In genomic region chr7:110790878-110791277, GRCm38 (mm10) we compare ENCODE assay signal across 23 mouse cellular contexts. TPM values are rescaled to one million over a fixed set of nuclear protein-coding genes. Genes with fewer than 3 reads are reported as not detected.
A peak's percentile ranks its signal among the peaks of the same experiment; 100 is the strongest.
DNase-seq lines count a peak whose midpoint lies in the region; ATAC-seq and TF ChIP-seq lines count a peak whose summit lies in the region.
"Had no signal": no experiment of that assay in that cellular context is flagged by ENCODE, and none has a peak within 500 bp of the region (broad histone marks: within the 10 kb centered on the region; RNA-seq: fewer than 3 reads in every experiment).

No protein-coding gene starts in this region.

- H3K27ac ChIP-seq in lung, embryonic 16.5 days (ENCODE audit: low read length) = no peak overlapping the region
- H3K27ac ChIP-seq in kidney, embryonic 16.5 days (ENCODE audit: low read length) = no peak overlapping the region
- no peak overlapping the region for H3K27ac ChIP-seq in stomach, embryonic 16.5 days (ENCODE audit: low read length)
- H3K27ac ChIP-seq in midbrain, postnatal 0 days (ENCODE audit: low read depth, low read length) = no peak overlapping the region
- H3K27ac ChIP-seq in hindbrain, embryonic 13.5 days = no peak overlapping the region
- H3K27ac ChIP-seq: embryonic facial prominence, embryonic 12.5 days; heart, embryonic 15.5 days; hindbrain, embryonic 14.5 days; limb, embryonic 12.5 days; macrophage; midbrain, embryonic 15.5 days had no signal

- DNase-seq in lung, postnatal 25 days (ENCODE audit: low spot score) = no peak
- DNase-seq in kidney, postnatal 14 days = peak; percentile 66
- DNase-seq in midbrain, postnatal 0 days (ENCODE audit: low spot score) = no peak
- DNase-seq: adrenal gland, adult 8-10 months; cerebellum, adult 11-12 months; cerebellum, postnatal 10 days; forebrain, postnatal 0 days; heart, postnatal 36 days; liver, postnatal 0 days; right cerebral cortex, postnatal 14 days; thymus, postnatal 14 days had no signal

- no peak overlapping the region for H3K4me2 ChIP-seq in lung, embryonic 16.5 days (ENCODE audit: low read depth, low read length)
- no peak overlapping the region for H3K4me2 ChIP-seq in kidney, embryonic 16.5 days (replicated peaks; ENCODE audit: low read depth, low read length)
- H3K4me2 ChIP-seq in stomach, embryonic 16.5 days (ENCODE audit: low read depth, low read length) = no peak overlapping the region
- no peak overlapping the region for H3K4me2 ChIP-seq in midbrain, postnatal 0 days (ENCODE audit: low read depth, low read length, poor library complexity, severe bottlenecking)
- no peak overlapping the region for H3K4me2 ChIP-seq in hindbrain, embryonic 13.5 days
- H3K4me2 ChIP-seq: embryonic facial prominence, embryonic 12.5 days; heart, embryonic 15.5 days; hindbrain, embryonic 14.5 days; limb, embryonic 12.5 days; liver, embryonic 11.5 days; midbrain, embryonic 15.5 days had no signal

- no peak for TF ChIP-seq CTCF in midbrain, postnatal 0 days (IDR thresholded peaks at IDR 0.05)

- H3K36me3 ChIP-seq in lung, embryonic 16.5 days (ENCODE audit: control insufficient read depth, insufficient read depth, low read length) = no peaks in the 10 kb centered on the region
- H3K36me3 ChIP-seq in kidney, embryonic 16.5 days (ENCODE audit: insufficient read depth, low read length) = no peaks in the 10 kb centered on the region
- no peaks in the 10 kb centered on the region for H3K36me3 ChIP-seq in stomach, embryonic 16.5 days (ENCODE audit: control insufficient read depth, insufficient read depth, low read length)
- H3K36me3 ChIP-seq in midbrain, postnatal 0 days (ENCODE audit: insufficient read depth, low read length) = peaks cover 4% of the 10 kb centered on the region
- no peaks in the 10 kb centered on the region for H3K36me3 ChIP-seq in hindbrain, embryonic 13.5 days
- H3K36me3 ChIP-seq: embryonic facial prominence, embryonic 12.5 days; heart, embryonic 15.5 days; limb, embryonic 12.5 days; midbrain, embryonic 15.5 days had no signal

- no peak overlapping the region for H3K9ac ChIP-seq in lung, embryonic 16.5 days (ENCODE audit: low read length)
- no peak overlapping the region for H3K9ac ChIP-seq in kidney, embryonic 16.5 days (replicated peaks; ENCODE audit: low read length)
- H3K9ac ChIP-seq in stomach, embryonic 16.5 days (ENCODE audit: low read length) = no peak overlapping the region
- H3K9ac ChIP-seq in midbrain, postnatal 0 days (replicated peaks; ENCODE audit: low read length, poor library complexity, severe bottlenecking) = no peak overlapping the region
- no peak overlapping the region for H3K9ac ChIP-seq in hindbrain, embryonic 13.5 days
- H3K9ac ChIP-seq: embryonic facial prominence, embryonic 12.5 days; forebrain, postnatal 0 days; heart, embryonic 15.5 days; hindbrain, embryonic 14.5 days; limb, embryonic 12.5 days; liver, postnatal 0 days; midbrain, embryonic 15.5 days had no signal

- H3K4me3 ChIP-seq in lung, embryonic 16.5 days (ENCODE audit: low read length) = no peak overlapping the region
- no peak overlapping the region for H3K4me3 ChIP-seq in kidney, embryonic 16.5 days (ENCODE audit: low read length)
- no peak overlapping the region for H3K4me3 ChIP-seq in stomach, embryonic 16.5 days (replicated peaks; ENCODE audit: low read length)
- H3K4me3 ChIP-seq in midbrain, postnatal 0 days (ENCODE audit: low read depth, low read length) = no peak overlapping the region
- H3K4me3 ChIP-seq in hindbrain, embryonic 13.5 days = no peak overlapping the region
- H3K4me3 ChIP-seq: embryonic facial prominence, embryonic 12.5 days; heart, embryonic 15.5 days; limb, embryonic 12.5 days; midbrain, embryonic 15.5 days had no signal

- 57% methylated on average over 8 of the region's 8 CpGs for WGBS in lung, embryonic 16.5 days
- 54% methylated on average over 8 of the region's 8 CpGs for WGBS in kidney, embryonic 16.5 days
- WGBS in stomach, embryonic 16.5 days = 63% methylated on average over 8 of the region's 8 CpGs
- WGBS in midbrain, postnatal 0 days = 95% methylated on average over 8 of the region's 8 CpGs
- WGBS in hindbrain, embryonic 13.5 days = 92% methylated on average over 8 of the region's 8 CpGs

- H3K27me3 ChIP-seq in lung, embryonic 16.5 days (ENCODE audit: control insufficient read depth, insufficient read depth, low read depth, low read length) = no peaks in the 10 kb centered on the region
- no peaks in the 10 kb centered on the region for H3K27me3 ChIP-seq in kidney, embryonic 16.5 days (ENCODE audit: insufficient read depth, low read length)
- H3K27me3 ChIP-seq in stomach, embryonic 16.5 days (ENCODE audit: control insufficient read depth, insufficient read depth, low read length) = no peaks in the 10 kb centered on the region
- H3K27me3 ChIP-seq in midbrain, postnatal 0 days (ENCODE audit: insufficient read depth, low read length) = no peaks in the 10 kb centered on the region
- 0 out of 2 replicates have a peak, but pooled peaks cover 2% of the 10 kb centered on the region for H3K27me3 ChIP-seq in hindbrain, embryonic 13.5 days
- H3K27me3 ChIP-seq: embryonic facial prominence, embryonic 12.5 days; heart, embryonic 15.5 days; limb, embryonic 12.5 days; midbrain, embryonic 15.5 days had no signal

- H3K9me3 ChIP-seq in lung, embryonic 16.5 days (ENCODE audit: control insufficient read depth, low read length) = no peaks in the 10 kb centered on the region
- no peaks in the 10 kb centered on the region for H3K9me3 ChIP-seq in kidney, embryonic 16.5 days (ENCODE audit: low read length)
- H3K9me3 ChIP-seq in stomach, embryonic 16.5 days (replicated peaks; ENCODE audit: control insufficient read depth, low read length) = no peaks in the 10 kb centered on the region
- H3K9me3 ChIP-seq in midbrain, postnatal 0 days (ENCODE audit: low read length) = no peaks in the 10 kb centered on the region
- no peaks in the 10 kb centered on the region for H3K9me3 ChIP-seq in hindbrain, embryonic 13.5 days
- H3K9me3 ChIP-seq: embryonic facial prominence, embryonic 12.5 days; heart, embryonic 15.5 days; limb, embryonic 12.5 days; midbrain, embryonic 15.5 days had no signal

- H3K4me1 ChIP-seq in lung, embryonic 16.5 days (replicated peaks; ENCODE audit: control insufficient read depth, insufficient read depth, low read length) = peaks cover 13% of the 10 kb centered on the region
- H3K4me1 ChIP-seq in kidney, embryonic 16.5 days (ENCODE audit: insufficient read depth, low read length) = peaks cover 24% of the 10 kb centered on the region
- H3K4me1 ChIP-seq in stomach, embryonic 16.5 days (ENCODE audit: control insufficient read depth, insufficient read depth, low read length) = peaks cover 9% of the 10 kb centered on the region; the same call in 1 of the 2 replicates
- H3K4me1 ChIP-seq in midbrain, postnatal 0 days (ENCODE audit: insufficient read depth, low read length) = no peaks in the 10 kb centered on the region
- no peaks in the 10 kb centered on the region for H3K4me1 ChIP-seq in hindbrain, embryonic 13.5 days (replicated peaks)
- H3K4me1 ChIP-seq: embryonic facial prominence, embryonic 12.5 days; limb, embryonic 12.5 days; midbrain, embryonic 15.5 days had no signal

- ATAC-seq in lung, embryonic 16.5 days (ENCODE audit: low read depth) = peak; percentile 27; the same call in 1 of the 2 replicates
- 0 out of 2 replicates have a peak, but pooled peaks have one; percentile 18 for ATAC-seq in kidney, embryonic 16.5 days (ENCODE audit: low FRiP score, low TSS enrichment)
- peak; percentile 42; the same call in 1 of the 2 replicates for ATAC-seq in stomach, embryonic 16.5 days (ENCODE audit: insufficient read depth, low FRiP score)
- ATAC-seq in midbrain, postnatal 0 days (ENCODE audit: low FRiP score) = no peak
- no peak for ATAC-seq in hindbrain, embryonic 13.5 days (ENCODE audit: low FRiP score)
- ATAC-seq: forebrain, postnatal 0 days; inflammation-experienced regulatory T-cells, adult 6 months; liver, postnatal 0 days; midbrain, embryonic 15.5 days had no signal

RNA-seq across cellular contexts. Expression of gene Ampd3, which starts 22.9 kb away (rescaled TPM):
- 2.7 and 3.0 TPM in 2 replicates for polyA plus RNA-seq in lung, embryonic 16.5 days (2015; fragmentation: Nextera tagmentation; extraction: Ambion mirVana)
- polyA plus RNA-seq in kidney, embryonic 16.5 days (2015; fragmentation: Nextera tagmentation; extraction: Ambion mirVana) = 8.8 and 10.1 TPM in 2 replicates
- 6.7 and 7.2 TPM in 2 replicates for polyA plus RNA-seq in stomach, embryonic 16.5 days (2015; fragmentation: Nextera tagmentation; extraction: Ambion mirVana)
- total RNA-seq in midbrain, postnatal 0 days (2014; rRNA removed) = 20.6 and 22.7 TPM in 2 replicates
- 13.2 and 16.2 TPM in 2 replicates for polyA plus RNA-seq in midbrain, postnatal 0 days (2015; fragmentation: Nextera tagmentation; extraction: Ambion mirVana)
- polyA plus RNA-seq in hindbrain, embryonic 13.5 days (2015; fragmentation: Nextera tagmentation; extraction: Ambion mirVana) = 4.3 and 4.9 TPM in 2 replicates

RNA-seq across cellular contexts. Expression of gene Rnf141, which starts 53.4 kb away (rescaled TPM):
- 37.5 and 37.7 TPM in 2 replicates for polyA plus RNA-seq in lung, embryonic 16.5 days (2015; fragmentation: Nextera tagmentation; extraction: Ambion mirVana)
- 30.3 and 32.2 TPM in 2 replicates for polyA plus RNA-seq in kidney, embryonic 16.5 days (2015; fragmentation: Nextera tagmentation; extraction: Ambion mirVana)
- 42.7 and 46.5 TPM in 2 replicates for polyA plus RNA-seq in stomach, embryonic 16.5 days (2015; fragmentation: Nextera tagmentation; extraction: Ambion mirVana)
- 88.5 and 133 TPM in 2 replicates for total RNA-seq in midbrain, postnatal 0 days (2014; rRNA removed)
- 28.5 and 29.6 TPM in 2 replicates for polyA plus RNA-seq in midbrain, postnatal 0 days (2015; fragmentation: Nextera tagmentation; extraction: Ambion mirVana)
- polyA plus RNA-seq in hindbrain, embryonic 13.5 days (2015; fragmentation: Nextera tagmentation; extraction: Ambion mirVana) = 29.7 and 31.2 TPM in 2 replicates

Comparison
In these comparisons a context has a peak if more than half of its experiments do, and no peak if none do; other contexts are left out.
1. ATAC-seq: peak in lung, embryonic 16.5 days (single experiment), kidney, embryonic 16.5 days (single experiment) and stomach, embryonic 16.5 days (single experiment); none in midbrain, postnatal 0 days (single experiment) and hindbrain, embryonic 13.5 days (single experiment).